28 mouse cellular contexts compared by ENCODE assay signal in the genomic region with DNA sequence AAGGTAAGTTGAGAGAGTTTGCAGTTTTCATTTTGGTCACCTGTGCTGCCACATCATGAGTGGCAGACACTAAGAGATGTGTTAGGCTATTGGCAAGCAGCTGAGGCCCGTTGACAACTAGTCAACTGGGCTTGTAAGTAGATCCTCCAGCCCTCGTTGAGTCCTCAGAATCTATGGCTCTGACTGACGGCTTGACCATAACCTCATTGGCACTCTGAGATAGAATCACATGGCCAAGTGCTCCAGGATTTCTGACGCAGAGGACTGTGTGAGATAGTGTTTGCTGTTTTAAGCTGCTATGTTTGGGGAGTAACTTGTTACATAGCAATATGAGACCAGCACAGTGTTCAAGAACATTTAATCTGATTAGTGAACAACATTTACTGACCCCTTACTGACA. TPM values are rescaled to one million over a fixed set of nuclear protein-coding genes. Genes with fewer than 3 reads are reported as not detected.
DNase-seq lines count a peak whose midpoint lies in the region; ATAC-seq and TF ChIP-seq lines count a peak whose summit lies in the region.
"Had no signal": no experiment of that assay in that cellular context is flagged by ENCODE, and none has a peak within 500 bp of the region (broad histone marks: within the 10 kb centered on the region; RNA-seq: fewer than 3 reads in every experiment).

No protein-coding gene starts in this region.

- H3K9ac ChIP-seq in heart, postnatal 0 days (replicated peaks; ENCODE audit: low read depth, low read length): no peak overlapping the region
- H3K9ac ChIP-seq: forebrain, postnatal 0 days; limb, embryonic 12.5 days; liver, embryonic 12.5 days; neural tube, embryonic 15.5 days had no signal

- no peak overlapping the region for H3K4me3 ChIP-seq in heart, postnatal 0 days (ENCODE audit: low read depth, low read length)
- H3K4me3 ChIP-seq: forebrain, embryonic 10.5 days; limb, embryonic 12.5 days; liver, embryonic 12.5 days; midbrain, embryonic 10.5 days; neural tube, embryonic 15.5 days had no signal

- no peaks in the 10 kb centered on the region for H3K27me3 ChIP-seq in heart, postnatal 0 days (ENCODE audit: control insufficient read depth, insufficient read depth, low read length)
- H3K27me3 ChIP-seq: CH12.LX; limb, embryonic 12.5 days; liver, embryonic 12.5 days; neural tube, embryonic 15.5 days had no signal

- H3K4me2 ChIP-seq in heart, postnatal 0 days (ENCODE audit: low read depth, low read length): no peak overlapping the region
- H3K4me2 ChIP-seq: limb, embryonic 12.5 days; liver, embryonic 12.5 days; neural tube, embryonic 15.5 days had no signal

- 42% methylated on average over 4 of the region's 4 CpGs for WGBS in heart, postnatal 0 days

- H3K9me3 ChIP-seq in heart, postnatal 0 days (replicated peaks; ENCODE audit: control insufficient read depth, low read length): no peaks in the 10 kb centered on the region
- H3K9me3 ChIP-seq: forebrain, embryonic 10.5 days; G1E; limb, embryonic 12.5 days; liver, embryonic 12.5 days; midbrain, embryonic 10.5 days; neural tube, embryonic 15.5 days had no signal

- DNase-seq in gastrocnemius, adult 18-20 months (ENCODE audit: low spot score): peak; percentile 79
- no peak for DNase-seq in gastrocnemius, postnatal 4 days (ENCODE audit: low spot score in 2 of 2)
- peak; percentile 26 for DNase-seq in brain, adult 2 months (ENCODE audit: low read depth, low spot score)
- DNase-seq in gastrocnemius, postnatal 25 days: peak; percentile 72
- peak; percentile 45 for DNase-seq in heart, postnatal 0 days (ENCODE audit: low spot score)
- no peak for DNase-seq in frontal cortex, postnatal 14 days (ENCODE audit: low spot score in 2 of 2)
- DNase-seq: adrenal gland, adult 2 months; forebrain, postnatal 0 days; lung, adult 18-20 months; lung, postnatal 10 days; thymus, adult 2 months; thymus, postnatal 4 days had no signal

- ATAC-seq in heart, postnatal 0 days (ENCODE audit: insufficient read depth, low read depth): peak; percentile 71
- ATAC-seq in granulocyte monocyte progenitor cell, adult 5-6 weeks (replicated peaks; ENCODE audit: poor library complexity, severe bottlenecking): no peak
- no peak for ATAC-seq in CD4-positive, CD25-positive, alpha-beta regulatory T cell, adult 4 months
- ATAC-seq: forebrain, postnatal 0 days; hindbrain, postnatal 0 days; intestine, postnatal 0 days; liver, embryonic 12.5 days had no signal

- H3K4me1 ChIP-seq in heart, postnatal 0 days (ENCODE audit: control insufficient read depth, insufficient read depth): 0 out of 2 replicates have a peak, but pooled peaks cover 4% of the 10 kb centered on the region
- H3K4me1 ChIP-seq: forebrain, embryonic 10.5 days; limb, embryonic 12.5 days; liver, embryonic 12.5 days; midbrain, embryonic 10.5 days; neural tube, embryonic 15.5 days had no signal

- peak overlapping the region; percentile 78 for H3K27ac ChIP-seq in heart, postnatal 0 days (ENCODE audit: low read depth)
- H3K27ac ChIP-seq: forebrain, embryonic 10.5 days; hindbrain, postnatal 0 days; limb, embryonic 12.5 days; liver, embryonic 12.5 days; midbrain, embryonic 10.5 days; neural tube, embryonic 15.5 days had no signal

- no peak for TF ChIP-seq CTCF in heart, postnatal 0 days (IDR thresholded peaks at IDR 0.05; ENCODE audit: low read depth)

- no peak for TF ChIP-seq EP300 in heart, postnatal 0 days (IDR thresholded peaks at IDR 0.05; ENCODE audit: low read depth)

- peaks cover 82% of the 10 kb centered on the region for H3K36me3 ChIP-seq in heart, postnatal 0 days (replicated peaks; ENCODE audit: control insufficient read depth, insufficient read depth, low read length)

RNA-seq across cellular contexts. Expression of gene Atp5l, which starts 21.2 kb away (rescaled TPM):
- 100 to 1,000 TPM; 671 to 820 TPM for total RNA-seq in gastrocnemius, adult 18-20 months (2021)
- total RNA-seq in gastrocnemius, postnatal 4 days (2021): 100 to 1,000 TPM; 631 to 643 TPM
- total RNA-seq in gastrocnemius, postnatal 25 days (2021): 100 to 1,000 TPM; 769 to 791 TPM
- total RNA-seq in heart, postnatal 0 days (2014; rRNA removed; ENCODE audit: low replicate concordance): 688 and 746 TPM in 2 replicates
- polyA plus RNA-seq in heart, postnatal 0 days (2015; fragmentation: Nextera tagmentation; extraction: Ambion mirVana): 2,678 and 2,844 TPM in 2 replicates
- total RNA-seq in granulocyte monocyte progenitor cell, adult 5-6 weeks (2014; fragmentation: Nextera tagmentation): 710 and 961 TPM in 2 replicates
- 149 and 237 TPM in 2 replicates for total RNA-seq in granulocyte monocyte progenitor cell, adult 5-6 weeks (2017)
- 100 to 1,000 TPM; 416 to 524 TPM for polyA plus RNA-seq in CD4-positive, CD25-positive, alpha-beta regulatory T cell, adult 4 months (2017; shearing (Covaris generic))

RNA-seq across cellular contexts. Expression of gene Ube4a, which starts 23.6 kb away (rescaled TPM):
- total RNA-seq in gastrocnemius, adult 18-20 months (2021): 10 to 100 TPM; 39.8 to 48.4 TPM
- total RNA-seq in gastrocnemius, postnatal 4 days (2021): 10 to 100 TPM; 41.2 to 43.0 TPM
- total RNA-seq in gastrocnemius, postnatal 25 days (2021): 10 to 100 TPM; 32.9 to 35.5 TPM
- total RNA-seq in heart, postnatal 0 days (2014; rRNA removed; ENCODE audit: low replicate concordance): 10.7 and 16.8 TPM in 2 replicates
- polyA plus RNA-seq in heart, postnatal 0 days (2015; fragmentation: Nextera tagmentation; extraction: Ambion mirVana): 9.8 and 9.9 TPM in 2 replicates
- total RNA-seq in granulocyte monocyte progenitor cell, adult 5-6 weeks (2014; fragmentation: Nextera tagmentation): 37.9 and 49.8 TPM in 2 replicates
- total RNA-seq in granulocyte monocyte progenitor cell, adult 5-6 weeks (2017): 25.6 and 28.5 TPM in 2 replicates
- 10 to 100 TPM; 26.6 to 40.4 TPM for polyA plus RNA-seq in CD4-positive, CD25-positive, alpha-beta regulatory T cell, adult 4 months (2017; shearing (Covaris generic))

RNA-seq across cellular contexts. Expression of gene Cd3g, which starts 38.5 kb away (rescaled TPM):
- not detected for total RNA-seq in gastrocnemius, adult 18-20 months (2021)
- under 1 TPM in 1 of 2 experiments, not detected in 1; 0.88 TPM for total RNA-seq in gastrocnemius, postnatal 4 days (2021)
- under 1 TPM in 1 of 2 experiments, not detected in 1; 0.54 TPM for total RNA-seq in gastrocnemius, postnatal 25 days (2021)
- 1.2 TPM in 1 of 2 replicates, not detected in the other for total RNA-seq in heart, postnatal 0 days (2014; rRNA removed; ENCODE audit: low replicate concordance)
- polyA plus RNA-seq in heart, postnatal 0 days (2015; fragmentation: Nextera tagmentation; extraction: Ambion mirVana): 0.11 TPM in 1 of 2 replicates, not detected in the other
- total RNA-seq in granulocyte monocyte progenitor cell, adult 5-6 weeks (2014; fragmentation: Nextera tagmentation): not detected in 2 replicates
- total RNA-seq in granulocyte monocyte progenitor cell, adult 5-6 weeks (2017): not detected in 2 replicates
- polyA plus RNA-seq in CD4-positive, CD25-positive, alpha-beta regulatory T cell, adult 4 months (2017; shearing (Covaris generic)): 1,000 to 10,000 TPM; 1,425 to 1,626 TPM
- total RNA-seq: forebrain, postnatal 0 days; hindbrain, postnatal 0 days; left cerebral cortex, postnatal 14 days had no signal
- polyA plus RNA-seq: adrenal gland, adult 2 months; cortical plate, adult 2 months; embryonic facial prominence, embryonic 11.5 days; forebrain, embryonic 10.5 days; forebrain, postnatal 0 days; hindbrain, embryonic 11.5 days; hindbrain, postnatal 0 days; kidney, embryonic 14.5 days; liver, embryonic 12.5 days; midbrain, embryonic 10.5 days; neural tube, embryonic 15.5 days had no signal

RNA-seq across cellular contexts. Expression of gene Cd3d, which starts 39.8 kb away (rescaled TPM):
- not detected for total RNA-seq in gastrocnemius, adult 18-20 months (2021)
- total RNA-seq in gastrocnemius, postnatal 4 days (2021): under 1 TPM in 1 of 2 experiments, not detected in 1; 0.42 TPM
- total RNA-seq in gastrocnemius, postnatal 25 days (2021): not detected
- total RNA-seq in heart, postnatal 0 days (2014; rRNA removed; ENCODE audit: low replicate concordance): 1.9 TPM in 1 of 2 replicates, not detected in the other
- not detected in 2 replicates for polyA plus RNA-seq in heart, postnatal 0 days (2015; fragmentation: Nextera tagmentation; extraction: Ambion mirVana)
- not detected in 2 replicates for total RNA-seq in granulocyte monocyte progenitor cell, adult 5-6 weeks (2014; fragmentation: Nextera tagmentation)
- total RNA-seq in granulocyte monocyte progenitor cell, adult 5-6 weeks (2017): 0.21 TPM in 1 of 2 replicates, not detected in the other
- polyA plus RNA-seq in CD4-positive, CD25-positive, alpha-beta regulatory T cell, adult 4 months (2017; shearing (Covaris generic)): 100 to 1,000 TPM; 544 to 973 TPM
- total RNA-seq: forebrain, postnatal 0 days; G1E; hindbrain, postnatal 0 days; left cerebral cortex, postnatal 14 days had no signal
- polyA plus RNA-seq: cortical plate, adult 2 months; embryonic facial prominence, embryonic 11.5 days; forebrain, embryonic 10.5 days; forebrain, postnatal 0 days; G1E; hindbrain, embryonic 11.5 days; kidney, embryonic 14.5 days; limb, embryonic 12.5 days; liver, embryonic 12.5 days; midbrain, embryonic 10.5 days; neural tube, embryonic 15.5 days had no signal

Comparison
In these comparisons a context has a peak if more than half of its experiments do, and no peak if none do; other contexts are left out.
1. DNase-seq: peak in gastrocnemius, adult 18-20 months (single experiment), brain, adult 2 months (single experiment), gastrocnemius, postnatal 25 days (single experiment) and heart, postnatal 0 days (single experiment); none in gastrocnemius, postnatal 4 days (0 of 2) and frontal cortex, postnatal 14 days (0 of 2).